Mouse (Mus musculus) Patski (cell line): ENCODE results near the gene Megf8. TPM values are rescaled to one million over a fixed set of nuclear protein-coding genes. Genes with fewer than 3 reads are reported as not detected.

ENCODE experiments used
- ATAC-seq: fragments of 100-300 bp; one replicate; pipeline ENCODE4 v1.8.0; 2021
- CTCF ChIA-PET: fragments of 350-600 bp; sonication (Branson Sonifier 250); formaldehyde crosslinking; loops from one replicate; lab custom pipeline; 2022; ENCODE audit warnings: inconsistent platforms; lab: Charles Lee
- POLR2A ChIA-PET: fragments of 350-600 bp; sonication (Branson Sonifier 250); formaldehyde crosslinking; loops from one replicate; lab custom pipeline; 2022; ENCODE audit warnings: antibody characterized with exemption, inconsistent platforms; lab: Charles Lee
- DNase-seq: peaks from one replicate; pipeline ENCODE4 v3.0.0-alpha.2; 2011; ENCODE audit warnings: low read depth, low spot score
- H3K27me3 ChIP-seq: fragments of 371-371 bp; one replicate; pipeline ENCODE4 v1.5.1; 2021
- CTCF ChIP-seq: fragments of 100-300 bp; IDR thresholded peaks from one replicate; pipeline ENCODE4 v1.5.1; 2021
- in situ Hi-C: fragments of 300-500 bp; cut with MboI; formaldehyde crosslinking; loops from 3 replicates; pipeline ENCODE4 v1.11.1; 2018; ENCODE audit warnings: low pct_unique_long_range_greater_than_20kb, mixed read lengths
- polyA plus RNA-seq: library from polyadenylated mRNA; unstranded; gene quantifications from one replicate; pipeline ENCODE4 v1.2.3, GENCODE M21; 2021

The Megf8 gene
- polyA plus RNA-seq, 1 experiment from 2014 or later = 105 TPM

- no peak for TF ChIP-seq CTCF
- ATAC-seq (peak; percentile 44), DNase-seq (no peak)
- H3K27me3 ChIP-seq = no peaks in the 10 kb centered on the region
- CTCF ChIA-PET = interaction anchor here (0.6 to 2.3 kb wide), 18 partner anchors 9 to 124 kb away, joined by 3 to 12 read pairs (median 4); partner anchors contain the start of genes Cic, Dedd2 and Megf8
- POLR2A ChIA-PET = interaction anchor here (0.6 to 1.1 kb wide), 3 partner anchors 20 to 42 kb away, joined by 3 to 6 read pairs (median 4); no protein-coding TSS in a partner anchor
- in situ Hi-C loops = loop anchor here (5.0 kb wide), 1 partner anchor 36 kb away; no protein-coding TSS in a partner anchor
Observed at GRCm38 (mm10) chr7:25278341-25279075, 38.5 kb upstream of the Megf8 start.

- no peak for TF ChIP-seq CTCF
- H3K27me3 ChIP-seq = no peaks in the 10 kb centered on the region
- in situ Hi-C loops = loop anchor here (5.0 kb wide), 1 partner anchor 37 kb away; no protein-coding TSS in a partner anchor
- POLR2A ChIA-PET = interaction anchor here (0.6 to 1.8 kb wide), 10 partner anchors 10 to 120 kb away, joined by 3 to 6 read pairs (median 4); partner anchors contain the start of genes Megf8 and Pafah1b3
- ATAC-seq (peak; percentile 10), DNase-seq (no peak)
- CTCF ChIA-PET = interaction anchor here (1.0 to 2.3 kb wide), 6 partner anchors 19 to 123 kb away, joined by 3 to 12 read pairs (median 4); partner anchors contain the start of genes Megf8 and Pafah1b3
Observed at GRCm38 (mm10) chr7:25279076-25279860, 37.7 kb upstream of the Megf8 start.

- DNase-seq (no peak), ATAC-seq (no peak)
- no peak for TF ChIP-seq CTCF
- H3K27me3 ChIP-seq = no peaks in the 10 kb centered on the region
- in situ Hi-C loops = loop anchor here (5.0 kb wide), 1 partner anchor 38 kb away; no protein-coding TSS in a partner anchor
- ChIA-PET CTCF (interaction anchor here (1.0 to 2.3 kb wide), 11 partner anchors 18 to 122 kb away, joined by 3 to 12 read pairs (median 3); partner anchors contain the start of genes Megf8 and Pafah1b3), POLR2A (interaction anchor here (0.5 to 1.8 kb wide), 12 partner anchors 11 to 261 kb away, joined by 3 to 6 read pairs (median 4); partner anchors contain the start of genes Megf8 and Pafah1b3)
Observed at GRCm38 (mm10) chr7:25279861-25280791, 36.8 kb upstream of the Megf8 start.

- DNase-seq (no peak), ATAC-seq (no peak)
- ChIA-PET POLR2A (interaction anchor here (0.5 to 0.9 kb wide), 3 partner anchors 16 to 260 kb away, joined by 3 to 4 read pairs (median 3); no protein-coding TSS in a partner anchor), CTCF (interaction anchor here (1.0 to 2.3 kb wide), 5 partner anchors 17 to 121 kb away, joined by 3 to 12 read pairs (median 3); partner anchors contain the start of genes Megf8 and Pafah1b3)
- no peaks in the 10 kb centered on the region for H3K27me3 ChIP-seq
- in situ Hi-C loops = no loop called here
- TF ChIP-seq CTCF = no peak
Observed at GRCm38 (mm10) chr7:25281166-25281733, 35.7 kb upstream of the Megf8 start.

- no peaks in the 10 kb centered on the region for H3K27me3 ChIP-seq
- in situ Hi-C loops = no loop called here
- ATAC-seq (peak; percentile 59), DNase-seq (no peak)
- ChIA-PET POLR2A (no interaction called here), CTCF (no interaction called here)
- no peak for TF ChIP-seq CTCF
Observed at GRCm38 (mm10) chr7:25281734-25282601, 35.0 kb upstream of the Megf8 start.

GRCm38 (mm10) chr7:25282731-25283211 is 34.2 kb upstream of the Megf8 start:
- POLR2A ChIA-PET = interaction anchor here (0.9 to 2.6 kb wide), 2 partner anchors 10 to 15 kb away, joined by 3 to 10 read pairs; partner anchors contain the start of gene Pafah1b3
- ATAC-seq = no peak
- in situ Hi-C loops = no loop called here

GRCm38 (mm10) chr7:25283637-25284036 is 33.3 kb upstream of the Megf8 start:
- POLR2A ChIA-PET = interaction anchor here (0.6 to 2.6 kb wide), 4 partner anchors 9 to 47 kb away, joined by 3 to 10 read pairs (median 4); partner anchors contain the start of gene Pafah1b3
- ATAC-seq = no peak
- CTCF ChIA-PET = interaction anchor here (1.2 to 1.5 kb wide), 2 partner anchors 9 to 14 kb away, joined by 3 to 4 read pairs; partner anchors contain the start of gene Pafah1b3
- DNase-seq = no peak
- H3K27me3 ChIP-seq = no peaks in the 10 kb centered on the region
- in situ Hi-C loops = no loop called here
- TF ChIP-seq CTCF = no peak

More at GRCm38 (mm10) chr7:25282731-25283211, 34.2 kb upstream of the Megf8 start:
- H3K27me3 ChIP-seq = no peaks in the 10 kb centered on the region
- DNase-seq = no peak
- TF ChIP-seq CTCF = no peak
- CTCF ChIA-PET = no interaction called here

- in situ Hi-C loops = no loop called here
- no peak for ATAC-seq
Observed at GRCm38 (mm10) chr7:25284171-25284570, 32.8 kb upstream of the Megf8 start.

More at GRCm38 (mm10) chr7:25284171-25284570, 32.8 kb upstream of the Megf8 start:
- POLR2A ChIA-PET = interaction anchor here (0.6 to 2.6 kb wide), 3 partner anchors 8 to 47 kb away, joined by 3 to 10 read pairs (median 6); no protein-coding TSS in a partner anchor
- H3K27me3 ChIP-seq = no peaks in the 10 kb centered on the region
- no peak for DNase-seq
- CTCF ChIA-PET = interaction anchor here (1.2 to 1.5 kb wide), 2 partner anchors 8 to 14 kb away, joined by 3 to 4 read pairs; partner anchors contain the start of gene Pafah1b3
- no peak for TF ChIP-seq CTCF
